Mouse (Mus musculus) effector memory CD4-positive, alpha-beta T cell, adult 5 months (primary cell): ENCODE results near the gene Rhox1. TPM values are rescaled to one million over a fixed set of nuclear protein-coding genes. Genes with fewer than 3 reads are reported as not detected.

Experiments
- polyA plus RNA-seq: library from polyadenylated mRNA; unstranded; fragments of 100-300 nt; shearing (Covaris generic); gene quantifications from one replicate; pipeline ENCODE4 v1.2.1, GENCODE M21; 2017

Gene Rhox1
- not detected for polyA plus RNA-seq

DNA sequence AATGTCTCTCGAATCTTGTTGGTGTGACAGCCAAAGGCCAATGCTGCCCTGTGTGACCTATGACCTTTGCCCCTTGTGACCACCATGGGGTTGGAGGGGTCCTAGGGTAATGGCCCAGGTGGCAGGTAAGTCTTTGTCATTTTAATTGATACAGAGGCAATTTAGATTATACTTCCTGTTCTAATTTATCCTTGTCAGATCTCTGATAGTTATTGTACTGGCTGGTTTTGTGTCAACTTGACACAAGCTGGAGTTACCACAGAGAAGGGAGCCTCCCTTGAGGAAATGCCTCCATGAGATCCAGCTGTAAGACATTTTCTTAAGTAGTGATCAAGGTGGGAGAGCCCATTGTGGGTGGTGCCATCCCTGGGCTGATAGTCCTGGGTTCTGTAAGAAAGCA lies at the start of gene Rhox1:
TSS of gene Rhox1 (minus strand) at position 101 of the 400 bp plus-strand sequence.

DNA sequence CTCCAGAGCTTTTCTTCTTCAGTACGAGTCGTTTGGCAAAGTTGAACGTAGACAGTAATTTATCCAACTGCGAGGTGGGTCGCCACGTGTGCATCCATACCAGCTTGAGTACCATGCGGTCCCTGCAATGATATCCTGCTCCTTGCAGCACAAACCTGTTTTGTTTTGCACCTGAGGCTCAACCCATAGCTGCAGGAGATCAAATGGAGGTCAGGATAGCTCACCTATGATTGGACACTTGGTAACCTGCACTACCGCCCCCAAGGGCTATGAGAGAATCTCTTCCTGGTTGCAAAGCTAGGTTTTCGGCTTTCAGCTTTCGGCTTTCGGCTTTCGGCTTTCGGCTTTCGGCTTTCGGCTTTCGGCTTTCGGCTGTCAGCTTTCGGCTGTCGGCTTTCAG lies 43.0 kb upstream of the Rhox1 start, which contains the start of gene Rhox4a:
TSS of gene Rhox4a (plus strand) at position 301 of the 400 bp plus-strand sequence.

DNA sequence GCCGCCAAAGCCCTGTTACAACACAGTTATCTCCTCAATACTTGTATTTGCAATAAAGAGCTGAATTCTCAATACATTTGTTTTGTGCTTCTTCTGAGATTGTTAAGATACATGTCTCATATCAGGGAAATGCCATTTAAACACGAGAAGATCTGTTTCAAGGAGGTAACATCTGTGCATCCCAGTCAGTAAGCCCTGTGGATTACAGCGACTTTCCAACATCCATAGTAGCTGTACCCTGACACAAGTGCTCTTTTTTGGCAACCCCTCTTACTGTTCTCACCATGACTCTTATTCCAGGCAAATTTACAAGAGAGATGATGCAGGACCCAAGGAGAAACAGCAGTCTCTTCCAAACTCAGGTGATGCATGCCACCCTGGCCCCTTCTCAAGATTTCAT lies 27.6 kb upstream of the Rhox1 start, which contains the start of gene Rhox3a:
TSS of gene Rhox3a (plus strand) at position 301 of the 400 bp plus-strand sequence.

DNA sequence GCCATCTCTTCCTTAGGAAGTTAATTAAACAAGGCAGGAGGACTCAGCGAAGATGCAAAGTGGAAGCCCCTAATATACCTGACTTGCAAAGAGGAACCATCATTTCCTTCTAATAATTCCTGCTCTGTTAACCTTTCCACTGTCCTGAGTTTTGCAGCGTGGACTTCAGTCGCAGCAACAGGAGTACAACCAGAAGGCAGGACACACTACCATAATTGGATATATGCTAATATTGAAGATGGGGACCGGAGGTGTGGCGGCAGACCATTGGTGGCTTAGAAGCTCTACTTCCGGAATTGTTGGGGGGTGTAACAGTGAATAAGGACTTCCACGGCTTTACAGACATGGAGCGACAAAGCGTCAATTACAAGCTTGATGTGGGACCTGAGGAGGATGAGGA lies 22.6 kb upstream of the Rhox1 start, which contains the start of gene Rhox2a:
TSS of gene Rhox2a (plus strand) at position 301 of the 400 bp plus-strand sequence.

DNA sequence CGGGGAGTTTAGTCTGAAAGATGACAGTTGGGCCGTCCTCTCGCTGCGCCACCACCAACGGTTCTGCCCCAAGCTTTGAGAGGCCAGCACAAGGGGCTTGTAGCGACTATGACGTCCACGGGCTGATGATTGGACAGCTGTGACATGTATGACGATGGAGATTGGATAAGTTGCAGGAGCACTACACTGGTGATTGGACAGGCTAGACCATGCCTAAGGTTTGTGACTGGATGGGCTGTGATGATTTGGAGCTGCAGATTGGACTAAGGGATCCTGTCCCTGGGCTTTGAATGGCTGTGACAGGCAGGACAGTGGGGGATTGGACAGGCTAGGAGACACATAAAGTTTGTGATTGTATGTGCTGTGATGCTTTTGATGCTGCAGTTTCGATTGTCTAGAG lies 11.1 kb downstream of the Rhox1 start, which contains the start of gene Gm9:
TSS of gene Gm9 (minus strand) at position 101 of the 400 bp plus-strand sequence.

DNA sequence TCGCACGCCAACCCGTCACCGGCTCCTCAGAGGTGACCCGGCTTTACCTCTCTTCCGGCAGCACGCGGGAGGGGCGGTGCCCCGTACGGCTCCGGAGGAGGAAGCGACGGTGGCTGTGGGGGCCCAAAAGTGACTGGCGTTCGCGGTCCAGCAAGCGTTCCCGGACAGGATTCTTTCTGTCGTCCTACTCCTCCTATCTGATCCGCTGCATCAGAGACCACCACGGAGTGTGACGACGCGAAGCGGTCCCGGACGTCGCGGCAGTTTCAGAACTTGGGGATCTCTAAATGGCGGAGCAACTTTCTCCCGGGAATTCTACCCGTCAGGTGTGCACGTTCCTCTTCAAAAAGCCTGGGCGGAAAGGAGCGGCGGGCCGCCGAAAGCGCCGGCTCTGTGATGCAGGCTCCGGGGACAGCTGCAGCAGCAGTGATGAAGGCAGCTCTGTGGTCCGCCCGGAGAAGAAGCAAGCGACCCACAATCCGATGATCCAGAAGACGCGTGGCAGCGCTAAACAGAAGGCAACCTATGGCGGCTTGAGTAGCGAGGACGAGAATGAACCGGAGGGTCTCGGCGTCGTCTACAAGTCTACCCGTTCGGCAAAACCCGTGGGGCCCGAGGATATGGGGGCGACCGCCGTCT lies 30.8 kb downstream of the Rhox1 start, which contains the start of the genes Ndufa1 and Rnf113a1:
TSS of gene Ndufa1 (minus strand) at position 59 of the 639 bp plus-strand sequence.
TSS of gene Rnf113a1 (plus strand) at position 141 of the 639 bp plus-strand sequence.

DNA sequence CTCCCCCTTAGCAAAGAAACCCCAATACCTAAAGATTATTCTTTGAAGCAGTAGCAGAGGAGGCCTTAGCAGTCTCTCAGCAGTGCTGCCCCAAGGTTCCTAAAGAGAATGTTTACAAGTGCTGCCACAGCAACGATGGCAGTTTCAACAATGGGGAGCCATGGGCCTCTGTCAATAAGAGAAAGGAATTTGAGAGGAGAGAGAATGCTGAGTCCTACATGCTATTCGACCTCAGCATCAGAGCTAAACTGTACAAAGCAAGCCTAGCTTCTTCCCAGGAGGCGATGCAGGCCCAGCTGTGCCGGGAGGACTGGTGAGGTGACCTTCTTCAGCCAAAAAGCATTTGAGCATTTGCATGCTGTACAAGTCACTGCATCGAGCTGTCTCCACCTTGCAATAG lies 53.3 kb downstream of the Rhox1 start, which contains the start of gene Akap14:
TSS of gene Akap14 (minus strand) at position 101 of the 400 bp plus-strand sequence.

Other genes starting within 250 kb of the Rhox1 start
- 131 TPM for gene Sept6, start 230.5 kb downstream of the Rhox1 start, polyA plus RNA-seq
- not detected for gene Sowahd, start 173.4 kb downstream of the Rhox1 start, polyA plus RNA-seq
- gene Rpl39, start 136.9 kb downstream of the Rhox1 start, polyA plus RNA-seq, result 478 TPM
- 11.3 TPM for gene Upf3b, start 111.9 kb downstream of the Rhox1 start, polyA plus RNA-seq
- gene Nkap, start 95.5 kb downstream of the Rhox1 start, polyA plus RNA-seq, result 18.2 TPM
- not detected for gene Akap14, start 53.4 kb downstream of the Rhox1 start, polyA plus RNA-seq
- gene Ndufa1, start 31.1 kb downstream of the Rhox1 start, polyA plus RNA-seq, result 169 TPM
- 3.3 TPM for gene Rnf113a1, start 31.0 kb downstream of the Rhox1 start, polyA plus RNA-seq
- gene Gm9, start 11.2 kb downstream of the Rhox1 start, polyA plus RNA-seq, result not detected
- gene Rhox2a, start 22.7 kb upstream of the Rhox1 start, polyA plus RNA-seq, result not detected
- not detected for gene Rhox3a, start 27.7 kb upstream of the Rhox1 start, polyA plus RNA-seq
- not detected for gene Rhox4a, start 43.1 kb upstream of the Rhox1 start, polyA plus RNA-seq
- gene Rhox3a2, start 157.8 kb upstream of the Rhox1 start, polyA plus RNA-seq, result not detected
- gene Rhox4a2, start 168.6 kb upstream of the Rhox1 start, polyA plus RNA-seq, result not detected
- not detected for gene Rhox2b, start 189.8 kb upstream of the Rhox1 start, polyA plus RNA-seq
- not detected for gene Rhox4b, start 210.2 kb upstream of the Rhox1 start, polyA plus RNA-seq
- gene Rhox2c, start 231.4 kb upstream of the Rhox1 start, polyA plus RNA-seq, result not detected
- not detected for gene Rhox3c, start 236.3 kb upstream of the Rhox1 start, polyA plus RNA-seq